Mouse (Mus musculus) spleen, postnatal 10 days (tissue): ENCODE results near the gene Smarcb1.

Source experiments
- DNase-seq, 2 experiments: peaks; one replicate each; pipeline ENCODE4 v3.0.0; 2021 to 2022; ENCODE audit warnings: low spot score in 2 of 2

Gene Smarcb1

GRCm38 (mm10) chr10:75856155-75856907 lies 65.1 kb downstream of the Smarcb1 start:
- no peak for DNase-seq

- no peak for DNase-seq
Measured at GRCm38 (mm10) chr10:75855416-75855981, 65.9 kb downstream of the Smarcb1 start.

- DNase-seq, result no peak
Measured at GRCm38 (mm10) chr10:75854791-75855190, 66.6 kb downstream of the Smarcb1 start.

- no peak for DNase-seq
Measured at GRCm38 (mm10) chr10:75854096-75854495, 67.3 kb downstream of the Smarcb1 start.

GRCm38 (mm10) chr10:75853452-75853851 lies 68.0 kb downstream of the Smarcb1 start:
- DNase-seq, result peak; percentile 78 to 90

- no peak for DNase-seq
Measured at GRCm38 (mm10) chr10:75852539-75853125, 68.8 kb downstream of the Smarcb1 start.

GRCm38 (mm10) chr10:75851681-75852080 lies 69.7 kb downstream of the Smarcb1 start:
- no peak for DNase-seq

- DNase-seq, result no peak
Measured at GRCm38 (mm10) chr10:75851076-75851475, 70.3 kb downstream of the Smarcb1 start.

- no peak for DNase-seq
Measured at GRCm38 (mm10) chr10:75848382-75848781, 73.0 kb downstream of the Smarcb1 start.
